Mouse (Mus musculus) ES-Bruce4 (cell line): Measurements from ENCODE around the gene Slc25a39. TPM values are rescaled to one million over a fixed set of nuclear protein-coding genes. Genes with fewer than 3 reads are reported as not detected.

ENCODE experiments used
- H3K27ac ChIP-seq: 2 replicates; pipeline ENCODE4 v1.5.1; 2012; ENCODE audit warnings: low read length, inconsistent platforms; ENCODE audit not compliant: insufficient read depth
- H3K27me3 ChIP-seq: 2 replicates; pipeline ENCODE4 v1.6.1; 2012; ENCODE audit warnings: mild to moderate bottlenecking, low read length, inconsistent platforms; ENCODE audit not compliant: control insufficient read depth, poor library complexity, insufficient read depth, severe bottlenecking
- H3K36me3 ChIP-seq: 2 replicates; pipeline ENCODE4 v1.6.1; 2012; ENCODE audit warnings: inconsistent platforms, mild to moderate bottlenecking, low read length, moderate library complexity; ENCODE audit not compliant: control insufficient read depth, poor library complexity, insufficient read depth, severe bottlenecking
- H3K4me1 ChIP-seq: one replicate; pipeline ENCODE4 v1.8.1; 2011; ENCODE audit warnings: low read length; ENCODE audit not compliant: control insufficient read depth, insufficient read depth
- H3K4me3 ChIP-seq: 2 replicates; pipeline ENCODE4 v1.5.1; 2011; ENCODE audit warnings: low read depth, mild to moderate bottlenecking, low read length
- H3K9ac ChIP-seq: 2 replicates; pipeline ENCODE4 v1.6.1; 2012; ENCODE audit warnings: low read depth, mild to moderate bottlenecking, inconsistent platforms; ENCODE audit not compliant: poor library complexity, severe bottlenecking
- H3K9me3 ChIP-seq: replicated peaks from 2 replicates; pipeline ENCODE4 v1.6.1; 2012; ENCODE audit warnings: mild to moderate bottlenecking, low read length, inconsistent platforms; ENCODE audit not compliant: control insufficient read depth, poor library complexity, insufficient read depth, severe bottlenecking
- CTCF ChIP-seq: IDR thresholded peaks from one replicate; pipeline ENCODE4 v1.8.1; 2011; ENCODE audit warnings: low read depth, low read length
- EP300 ChIP-seq: IDR thresholded peaks from 2 replicates; pipeline ENCODE4 v1.6.1; 2011; ENCODE audit warnings: low read depth, low read length; ENCODE audit not compliant: insufficient read depth
- POLR2A ChIP-seq: IDR thresholded peaks from one replicate; pipeline ENCODE4 v1.8.1; 2011; ENCODE audit warnings: low read length; ENCODE audit not compliant: insufficient read depth
- polyA plus RNA-seq: library from polyadenylated mRNA; stranded (reverse); fragments of >200 nt; gene quantifications from 2 replicates; pipeline ENCODE4 v1.2.4, GENCODE M21; 2011; ENCODE audit warnings: low read depth; ENCODE audit not compliant: missing spikeins, insufficient read depth, insufficient read length

Gene Slc25a39
- polyA plus RNA-seq, 1 experiment: 284 TPM

DNA sequence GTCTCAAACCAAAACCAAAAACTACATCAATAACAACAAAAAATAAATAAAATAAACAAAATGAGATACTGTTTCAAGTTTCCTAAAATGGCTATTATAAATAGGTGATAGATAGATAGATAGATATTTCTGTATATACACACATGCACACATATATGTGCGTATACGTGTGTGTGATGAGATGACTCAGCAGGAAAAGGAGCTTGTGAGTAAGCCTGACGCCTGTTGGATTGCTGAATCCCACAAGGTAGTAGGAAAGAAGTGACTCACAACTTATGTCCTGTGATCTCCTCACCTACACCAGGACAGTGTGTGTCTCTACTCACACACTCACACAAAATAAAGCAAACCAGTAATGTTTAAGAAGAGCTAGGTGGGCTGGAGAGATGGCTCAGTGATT, 25.0 kb downstream of the Slc25a39 start:
- Histone ChIP-seq H3K36me3 (no peaks in the 10 kb centered on the region), H3K27me3 (no peaks in the 10 kb centered on the region), H3K4me3 (no peak overlapping the region), H3K4me1 (peaks cover 2% of the 10 kb centered on the region), H3K27ac (no peak overlapping the region), H3K9me3 (0 out of 2 replicates have a peak, but pooled peaks cover 4% of the 10 kb centered on the region), H3K9ac (no peak overlapping the region)
- no peak for TF ChIP-seq CTCF
- TF ChIP-seq POLR2A: no peak
- no peak for TF ChIP-seq EP300

DNA sequence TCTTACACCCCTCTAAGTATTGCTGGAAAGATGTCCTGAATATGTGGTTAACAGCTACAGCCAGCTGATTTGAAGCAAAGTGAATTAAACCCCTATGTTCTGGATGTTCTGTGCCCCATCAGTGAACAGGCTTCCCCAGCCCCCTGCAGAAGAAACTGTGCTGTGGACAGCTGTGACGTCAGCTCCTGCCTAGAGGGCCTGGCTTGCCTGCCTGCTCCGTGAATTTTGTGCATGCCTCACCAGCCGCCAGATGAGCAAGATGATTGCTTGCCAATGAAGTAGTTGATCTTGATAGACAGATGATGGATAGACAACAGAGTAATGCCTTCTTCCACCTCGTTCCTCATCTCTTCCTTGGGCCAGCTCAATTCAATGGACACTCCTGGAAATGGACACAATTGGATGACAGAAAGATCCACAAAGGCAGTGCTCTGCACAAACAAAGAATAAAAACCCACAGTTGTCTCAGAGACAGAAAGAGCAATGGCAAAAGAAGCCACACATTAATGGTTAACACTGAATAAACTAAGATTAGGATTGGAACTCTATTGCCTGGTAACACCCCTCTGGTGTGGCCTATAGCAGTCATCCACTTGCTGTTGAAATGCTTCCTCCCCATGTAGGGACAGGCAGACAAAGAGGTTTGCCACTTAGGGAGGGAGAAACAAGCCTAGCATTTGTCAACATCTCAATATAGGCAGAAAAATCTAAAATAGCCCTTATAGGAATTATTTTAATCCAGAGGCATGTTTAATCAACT, 26.2 kb downstream of the Slc25a39 start:
- Histone ChIP-seq H3K9me3 (0 out of 2 replicates have a peak, but pooled peaks cover 4% of the 10 kb centered on the region), H3K36me3 (no peaks in the 10 kb centered on the region), H3K9ac (no peak overlapping the region), H3K27ac (no peak overlapping the region), H3K4me3 (no peak overlapping the region), H3K27me3 (no peaks in the 10 kb centered on the region), H3K4me1 (peaks cover 2% of the 10 kb centered on the region)
- TF ChIP-seq POLR2A: no peak
- TF ChIP-seq CTCF: no peak
- no peak for TF ChIP-seq EP300

DNA sequence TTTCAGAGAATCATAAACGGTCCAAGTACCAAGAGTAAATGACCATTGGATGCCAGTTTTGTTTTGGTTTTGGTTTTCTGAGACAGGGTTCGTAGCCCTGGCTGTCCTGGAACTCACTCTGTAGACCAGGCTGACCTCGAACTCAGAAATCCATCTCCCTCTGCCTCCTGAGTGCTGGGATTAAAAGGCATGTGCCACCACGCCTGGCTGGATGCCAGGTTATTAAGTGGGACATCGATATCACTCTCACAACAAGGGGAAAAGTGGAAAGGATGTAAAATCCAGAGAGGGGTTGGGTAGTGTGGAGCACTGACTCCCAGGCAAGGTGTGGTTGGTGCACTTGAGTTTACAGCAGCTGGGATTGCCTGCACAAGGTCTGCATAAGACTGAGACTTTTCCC, 27.7 kb downstream of the Slc25a39 start:
- 0 out of 2 replicates have a peak, but pooled peaks cover 4% of the 10 kb centered on the region for H3K9me3 ChIP-seq
- no peaks in the 10 kb centered on the region for H3K27me3 ChIP-seq
- no peak overlapping the region for H3K4me3 ChIP-seq
- H3K36me3 ChIP-seq: no peaks in the 10 kb centered on the region
- peaks cover under 1% of the 10 kb centered on the region for H3K4me1 ChIP-seq
- no peak overlapping the region for H3K9ac ChIP-seq
- TF ChIP-seq POLR2A: no peak
- no peak for TF ChIP-seq EP300
- TF ChIP-seq CTCF: no peak
- no peak overlapping the region for H3K27ac ChIP-seq

DNA sequence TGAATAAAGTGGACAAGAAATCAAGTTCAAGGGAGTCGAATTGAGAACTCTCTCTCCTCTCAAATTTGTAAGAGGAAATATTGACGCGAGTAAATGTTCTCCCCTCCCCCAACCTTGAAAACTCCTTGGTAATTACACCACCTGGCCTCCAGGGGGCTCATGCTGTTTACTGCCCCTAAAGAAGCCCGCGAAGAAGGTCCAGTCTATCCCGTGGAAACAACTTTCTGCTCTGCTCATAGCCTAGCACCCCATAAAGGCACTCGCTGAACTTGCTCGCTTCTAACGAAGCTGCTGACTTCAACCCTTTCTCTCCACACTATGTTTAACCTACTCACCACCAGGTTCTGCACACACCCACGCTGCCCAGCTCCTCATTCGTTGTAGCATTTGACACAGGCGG, 30.6 kb downstream of the Slc25a39 start:
- Histone ChIP-seq H3K4me1 (peaks cover 9% of the 10 kb centered on the region), H3K27ac (peak overlapping the region; percentile 15; the same call in 1 of the 2 replicates), H3K4me3 (peak overlapping the region; percentile 45), H3K36me3 (no peaks in the 10 kb centered on the region), H3K27me3 (no peaks in the 10 kb centered on the region), H3K9ac (peak overlapping the region; percentile 34), H3K9me3 (0 out of 2 replicates have a peak, but pooled peaks cover 4% of the 10 kb centered on the region)
- TF ChIP-seq CTCF: peak; percentile 62
- TF ChIP-seq POLR2A: peak; percentile 75
- TF ChIP-seq EP300: 0 out of 2 replicates have a peak, but pooled peaks have one; percentile 47

DNA sequence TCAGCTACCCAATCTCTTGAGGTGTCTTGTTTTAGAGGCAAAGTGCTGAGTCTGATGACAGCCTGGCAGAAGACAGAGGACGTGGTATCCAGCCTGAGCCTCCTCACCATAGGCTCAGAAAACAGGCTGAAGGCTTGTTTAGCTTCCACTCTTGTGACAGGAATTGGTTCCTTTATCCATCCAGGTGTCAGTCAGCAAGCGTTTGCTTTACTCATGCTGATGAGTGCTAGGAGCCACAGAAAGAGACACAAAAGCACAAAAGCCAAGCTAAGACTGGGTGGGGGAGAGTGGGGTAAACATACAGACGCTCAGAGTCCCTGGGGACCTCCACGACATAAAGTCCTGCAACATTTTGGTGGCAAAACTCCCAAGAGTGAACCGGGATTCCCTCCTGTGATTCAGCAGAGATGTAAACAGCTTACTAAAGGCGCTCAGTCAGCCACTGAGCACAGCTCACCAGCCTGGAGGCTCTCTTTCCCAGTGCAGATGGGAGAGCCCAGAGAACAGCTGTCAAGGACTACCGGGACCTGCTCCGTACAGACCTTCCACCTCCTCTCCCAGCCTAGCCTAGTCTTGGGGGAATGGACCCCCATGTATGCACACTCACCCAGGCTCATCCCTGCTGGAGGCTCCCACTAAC, 31.4 kb downstream of the Slc25a39 start:
- Histone ChIP-seq H3K4me3 (peak overlapping the region; percentile 22), H3K27ac (peak overlapping the region; percentile 95), H3K9me3 (0 out of 2 replicates have a peak, but pooled peaks cover 4% of the 10 kb centered on the region), H3K27me3 (no peaks in the 10 kb centered on the region), H3K9ac (peak overlapping the region; percentile 56), H3K36me3 (no peaks in the 10 kb centered on the region), H3K4me1 (peaks cover 9% of the 10 kb centered on the region)
- TF ChIP-seq EP300 (0 out of 2 replicates have a peak, but pooled peaks have one; percentile 18), CTCF (no peak)
